Mouse (Mus musculus) left cerebral cortex, postnatal 14 days (tissue): ENCODE measurements around the gene Med23. TPM values are rescaled to one million over a fixed set of nuclear protein-coding genes. Genes with fewer than 3 reads are reported as not detected.
A peak's percentile ranks its signal among the peaks of the same experiment; 100 is the strongest.

ENCODE experiments used
- DNase-seq, 2 experiments: peaks; one replicate each; pipeline ENCODE4 v3.0.0; 2021 to 2022; ENCODE audit warnings: low spot score in 2 of 2, mixed read lengths in 1 of 2
- intact Hi-C: fragments of 180-260 bp; cut with DNase I; formaldehyde crosslinking; loops from one replicate; pipeline ENCODE4 v1.15.1; 2025
- total RNA-seq, 2 experiments: library from RNA; stranded (reverse); gene quantifications; 2 replicates each; pipeline ENCODE4 v1.2.3; 2021

Gene Med23
- total RNA-seq, 2 experiments from 2014 or later, result 29.3 to 41.2 TPM

- DNase-seq, result no peak
- intact Hi-C loops, result no loop called here
Observed at GRCm38 (mm10) chr10:24842676-24843075, 27.1 kb upstream of the Med23 start, which contains the start of gene Enpp3. Enpp3 (minus strand) TSS chr10:24842823.

GRCm38 (mm10) chr10:24863146-24863545 is 6.6 kb upstream of the Med23 start:
- no peak for DNase-seq
- intact Hi-C loops, result no loop called here

DNA sequence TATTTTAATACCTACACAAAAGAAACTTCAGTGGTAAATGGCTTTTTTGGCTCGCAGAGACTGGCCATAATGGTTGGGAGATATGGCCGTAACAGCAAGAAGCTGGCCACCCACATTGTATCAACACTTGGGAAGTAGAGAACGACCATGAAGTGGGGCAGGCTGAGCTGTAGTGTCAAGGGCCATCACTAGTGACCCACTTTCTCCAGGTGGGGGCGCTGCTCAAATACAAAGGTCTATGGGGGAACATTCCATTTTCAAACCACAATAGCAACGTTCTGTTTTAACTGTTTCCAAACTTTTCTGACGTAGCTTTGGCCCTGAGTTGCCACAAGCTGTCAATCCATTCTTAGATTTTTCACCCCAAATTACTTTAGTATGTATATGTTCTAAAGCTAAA is 5.4 kb upstream of the Med23 start:
- intact Hi-C loops, result no loop called here
- no peak for DNase-seq

DNA sequence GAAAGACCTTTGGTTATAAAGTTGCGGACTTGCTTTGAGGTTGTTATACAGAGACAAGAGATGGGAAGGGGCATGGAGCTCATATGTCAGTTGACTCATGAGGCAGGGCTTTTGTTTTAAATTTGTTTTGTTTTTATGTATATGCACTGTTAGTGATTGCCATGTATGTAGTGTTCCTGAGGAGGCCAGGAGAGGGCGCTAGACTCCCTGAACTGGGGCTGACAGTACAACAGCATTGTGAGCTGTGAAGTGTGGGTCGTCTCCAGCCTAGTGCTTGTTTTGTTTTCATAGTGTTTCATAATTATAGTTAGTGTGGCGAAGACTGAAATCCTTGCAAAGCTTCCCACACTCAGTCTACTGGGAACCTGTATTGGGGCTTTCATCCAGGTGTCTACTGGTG is 3.8 kb downstream of the Med23 start:
- DNase-seq, result peak in 1 of 2 experiments; percentile 11
- intact Hi-C loops, result loop anchor here (5.0 to 10.0 kb wide), 2 partner anchors 39 to 351 kb away; no protein-coding TSS in a partner anchor

GRCm38 (mm10) chr10:24886008-24886407 is 16.2 kb downstream of the Med23 start:
- peak; percentile 16 to 18 for DNase-seq
- intact Hi-C loops, result no loop called here

DNA sequence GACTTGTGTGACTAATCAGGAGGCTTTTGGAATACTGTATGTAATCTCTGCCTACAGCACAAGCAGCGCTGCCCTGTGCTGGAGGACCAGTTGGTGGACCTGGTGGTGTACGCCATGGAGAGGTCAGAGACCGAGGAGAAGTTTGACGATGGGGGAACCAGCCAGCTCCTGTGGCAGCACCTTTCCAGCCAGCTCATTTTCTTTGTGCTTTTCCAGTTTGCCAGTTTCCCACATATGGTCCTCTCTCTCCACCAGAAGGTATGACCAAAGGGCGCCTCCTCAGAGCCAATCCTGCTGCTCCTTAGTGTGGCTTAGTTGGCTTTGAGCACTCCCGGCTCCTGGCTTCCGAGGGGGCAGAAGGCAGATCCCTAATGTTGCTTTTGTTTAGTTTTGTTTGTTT is 18.6 kb downstream of the Med23 start:
- intact Hi-C loops, result no loop called here
- no peak for DNase-seq

GRCm38 (mm10) chr10:24895927-24896326 is 26.1 kb downstream of the Med23 start:
- intact Hi-C loops, result no loop called here
- peak; percentile 47 to 48 for DNase-seq

GRCm38 (mm10) chr10:24905627-24906026 is 35.8 kb downstream of the Med23 start:
- DNase-seq, result no peak
- intact Hi-C loops, result no loop called here

GRCm38 (mm10) chr10:24911199-24911598 is 41.4 kb downstream of the Med23 start:
- DNase-seq, result no peak
- intact Hi-C loops, result loop anchor here (5.0 kb wide), 1 partner anchor 39 kb away; no protein-coding TSS in a partner anchor

- no peak for DNase-seq
- intact Hi-C loops, result loop anchor here (5.0 kb wide), 1 partner anchor 40 kb away; no protein-coding TSS in a partner anchor
Observed at GRCm38 (mm10) chr10:24912576-24912975, 42.8 kb downstream of the Med23 start.

GRCm38 (mm10) chr10:24915486-24915885 is 45.7 kb downstream of the Med23 start:
- intact Hi-C loops, result no loop called here
- no peak for DNase-seq

- DNase-seq, result no peak
- intact Hi-C loops, result no loop called here
Observed at GRCm38 (mm10) chr10:24922977-24923376, 53.2 kb downstream of the Med23 start.

GRCm38 (mm10) chr10:24924296-24924695 is 54.5 kb downstream of the Med23 start:
- intact Hi-C loops, result no loop called here
- DNase-seq, result no peak

- intact Hi-C loops, result no loop called here
- DNase-seq, result no peak
Observed at GRCm38 (mm10) chr10:24926380-24926779, 56.6 kb downstream of the Med23 start.

- intact Hi-C loops, result no loop called here
- no peak for DNase-seq
Observed at GRCm38 (mm10) chr10:24926962-24927720, 57.4 kb downstream of the Med23 start, which contains the start of gene Arg1. Arg1 (minus strand) TSS chr10:24927484.

- intact Hi-C loops, result no loop called here
- no peak for DNase-seq
Observed at GRCm38 (mm10) chr10:24928072-24928471, 58.3 kb downstream of the Med23 start.

DNA sequence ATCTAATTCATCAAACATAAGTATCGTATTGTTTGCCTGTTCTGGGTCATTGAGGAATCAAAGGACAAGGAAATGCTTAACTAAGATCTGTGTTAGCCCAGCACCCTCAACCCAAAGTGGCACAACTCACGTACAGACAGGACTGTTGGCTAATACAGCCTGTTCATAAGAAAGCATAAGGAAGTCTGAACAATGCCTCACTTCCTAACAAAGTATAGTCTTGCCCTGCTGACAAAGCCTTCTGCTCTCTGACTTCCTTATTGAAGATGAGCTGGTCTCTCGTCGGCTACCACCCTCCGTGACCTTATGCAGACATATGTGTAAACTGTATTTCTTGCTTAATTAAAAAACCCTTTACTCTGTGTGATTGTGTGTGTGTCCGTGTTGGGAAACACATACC is 60.4 kb downstream of the Med23 start:
- no peak for DNase-seq
- intact Hi-C loops, result no loop called here

DNA sequence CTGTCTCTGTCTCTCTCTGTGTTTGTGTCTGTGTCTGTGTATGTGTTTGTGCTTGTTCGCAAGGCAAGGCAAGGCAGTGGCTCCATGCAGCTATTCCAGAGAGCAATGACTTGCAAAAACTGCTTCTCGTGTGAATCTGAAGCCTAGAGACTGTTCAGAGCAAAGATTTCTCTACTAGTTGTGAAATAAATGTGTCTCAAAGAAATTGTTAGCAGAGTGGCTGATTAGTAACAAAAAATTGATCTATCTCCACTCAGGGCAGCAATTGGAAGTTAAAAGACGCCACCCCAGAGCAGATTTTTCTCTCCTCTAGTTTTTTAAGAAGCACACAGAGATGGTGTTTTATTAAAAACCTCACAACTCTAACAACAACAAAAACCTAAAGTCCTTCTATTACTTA is 78.1 kb downstream of the Med23 start:
- no peak for DNase-seq
- intact Hi-C loops, result no loop called here

GRCm38 (mm10) chr10:24948278-24948677 is 78.5 kb downstream of the Med23 start:
- DNase-seq, result no peak
- intact Hi-C loops, result no loop called here

GRCm38 (mm10) chr10:24950223-24950622 is 80.4 kb downstream of the Med23 start:
- intact Hi-C loops, result no loop called here
- no peak for DNase-seq

GRCm38 (mm10) chr10:24951575-24951974 is 81.8 kb downstream of the Med23 start:
- DNase-seq, result no peak
- intact Hi-C loops, result no loop called here
